Mouse (Mus musculus) liver, adult 2 months (tissue): Measurements from ENCODE around the gene B3galt4.

Source experiments
- CTCF ChIP-seq: fragments of 200-500 bp; IDR thresholded peaks from 2 replicates; pipeline ENCODE4 v1.5.1; 2011; ENCODE audit warnings: low read depth, low read length, control low read depth
- POLR2A ChIP-seq: fragments of 200-500 bp; IDR thresholded peaks from 2 replicates; pipeline ENCODE4 v1.6.1; 2011; ENCODE audit warnings: low read length, control low read depth; ENCODE audit not compliant: insufficient read depth; ENCODE audit errors: extremely low read depth

GRCm38 (mm10) chr17:33995651-33996050 is 44.4 kb upstream of the B3galt4 start:
- TF ChIP-seq CTCF (no peak), POLR2A (no peak)
